ENCODE assay signal across 11 mouse cellular contexts in the genomic region with DNA sequence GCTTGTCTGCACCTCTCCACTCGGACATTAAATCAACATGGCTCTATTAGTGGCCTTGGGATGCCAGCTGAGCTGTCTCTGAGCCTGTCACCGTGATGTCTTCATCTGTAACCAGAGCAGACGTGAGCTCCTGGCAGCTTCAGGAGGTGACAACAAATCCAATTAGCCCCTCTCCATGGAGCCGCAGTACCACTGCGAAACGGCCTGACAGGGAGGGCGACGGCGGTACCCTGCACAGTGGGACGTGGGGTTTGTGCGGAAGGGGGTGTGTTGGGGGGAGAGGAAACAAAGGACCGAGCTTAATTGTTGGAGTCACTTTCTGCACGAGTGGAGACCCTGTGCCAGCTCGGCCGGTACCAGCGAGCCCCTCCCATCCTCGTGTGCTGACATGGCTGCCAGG.
DNase-seq lines count a peak whose midpoint lies in the region; ATAC-seq lines count a peak whose summit lies in the region.
"Had no signal": no experiment of that assay in that cellular context is flagged by ENCODE, and none has a peak within 500 bp of the region (broad histone marks: within the 10 kb centered on the region; RNA-seq: fewer than 3 reads in every experiment).

No protein-coding gene starts in this region.

- 15% methylated on average over 17 of the region's 17 CpGs for WGBS in heart, embryonic 16.5 days
- WGBS in hindbrain, embryonic 10.5 days, result 18% methylated on average over 17 of the region's 17 CpGs
- 29% methylated on average over 17 of the region's 17 CpGs for WGBS in neural tube, embryonic 12.5 days

- no peak overlapping the region for H3K9ac ChIP-seq in heart, embryonic 16.5 days (ENCODE audit: low read length)
- no peak overlapping the region for H3K9ac ChIP-seq in neural tube, embryonic 12.5 days
- H3K9ac ChIP-seq: limb, embryonic 15.5 days had no signal

- intact Hi-C loops in heart, postnatal 14 days (cut with DNase I), result no loop called here

- H3K4me2 ChIP-seq in heart, embryonic 16.5 days (ENCODE audit: low read depth, low read length), result peak overlapping the region; percentile 22; the same call in 1 of the 2 replicates
- H3K4me2 ChIP-seq in neural tube, embryonic 12.5 days (replicated peaks), result peak overlapping the region; percentile 33
- H3K4me2 ChIP-seq: limb, embryonic 15.5 days had no signal

- no peaks in the 10 kb centered on the region; the same call in 1 of the 2 replicates for H3K9me3 ChIP-seq in heart, embryonic 16.5 days (replicated peaks; ENCODE audit: control insufficient read depth, low read length)
- peaks cover 12% of the 10 kb centered on the region for H3K9me3 ChIP-seq in hindbrain, embryonic 10.5 days
- peaks cover 5% of the 10 kb centered on the region; the same call in 1 of the 2 replicates for H3K9me3 ChIP-seq in neural tube, embryonic 12.5 days
- H3K9me3 ChIP-seq: limb, embryonic 15.5 days had no signal

- no peaks in the 10 kb centered on the region for H3K4me1 ChIP-seq in heart, embryonic 16.5 days (ENCODE audit: control insufficient read depth, insufficient read depth, low read length)
- H3K4me1 ChIP-seq in hindbrain, embryonic 10.5 days (replicated peaks), result peaks cover 29% of the 10 kb centered on the region
- peaks cover 9% of the 10 kb centered on the region; the same call in 1 of the 2 replicates for H3K4me1 ChIP-seq in neural tube, embryonic 12.5 days

- no peak for DNase-seq in heart, postnatal 14 days
- DNase-seq in cerebellum, adult 9-11 months, result peak; percentile 51
- DNase-seq in hindbrain, embryonic 10.5 days (ENCODE audit: low spot score), result peak; percentile 40
- no peak for DNase-seq in ovary, postnatal 14 days (ENCODE audit: low spot score)
- DNase-seq in layer of hippocampus, adult 9-10 months (ENCODE audit: low spot score), result no peak
- no peak for DNase-seq in gastrocnemius, adult 8-10 months (ENCODE audit: low spot score in 2 of 2)
- DNase-seq: kidney, adult 2 months; thymus, postnatal 14 days had no signal

- no peaks in the 10 kb centered on the region for H3K36me3 ChIP-seq in heart, embryonic 16.5 days (ENCODE audit: control insufficient read depth, insufficient read depth)
- H3K36me3 ChIP-seq in hindbrain, embryonic 10.5 days, result no peaks in the 10 kb centered on the region
- no peaks in the 10 kb centered on the region for H3K36me3 ChIP-seq in neural tube, embryonic 12.5 days
- H3K36me3 ChIP-seq: limb, embryonic 15.5 days had no signal

- no peak for ATAC-seq in heart, embryonic 16.5 days (replicated peaks; ENCODE audit: extremely low read depth, insufficient read depth, low FRiP score)
- peak; percentile 78 for ATAC-seq in neural tube, embryonic 12.5 days (ENCODE audit: low FRiP score, low read depth)

- no peak overlapping the region for H3K4me3 ChIP-seq in heart, embryonic 16.5 days (ENCODE audit: low read length)
- H3K4me3 ChIP-seq in hindbrain, embryonic 10.5 days, result no peak overlapping the region
- no peak overlapping the region for H3K4me3 ChIP-seq in neural tube, embryonic 12.5 days
- H3K4me3 ChIP-seq: limb, embryonic 15.5 days had no signal

- H3K27ac ChIP-seq in heart, embryonic 16.5 days (ENCODE audit: low read length), result no peak overlapping the region
- no peak overlapping the region for H3K27ac ChIP-seq in hindbrain, embryonic 10.5 days
- no peak overlapping the region for H3K27ac ChIP-seq in neural tube, embryonic 12.5 days
- H3K27ac ChIP-seq: limb, embryonic 15.5 days had no signal

- 0 out of 2 replicates have a peak, but pooled peaks cover 2% of the 10 kb centered on the region for H3K27me3 ChIP-seq in heart, embryonic 16.5 days (ENCODE audit: control insufficient read depth, insufficient read depth, low read length)
- H3K27me3 ChIP-seq in hindbrain, embryonic 10.5 days (ENCODE audit: insufficient read depth, poor library complexity, severe bottlenecking), result peaks cover 51% of the 10 kb centered on the region
- H3K27me3 ChIP-seq in neural tube, embryonic 12.5 days (replicated peaks), result no peaks in the 10 kb centered on the region; the same call in 1 of the 2 replicates

Comparison
In these comparisons a context has a peak if more than half of its experiments do, and no peak if none do; other contexts are left out.
1. DNase-seq: peak in cerebellum, adult 9-11 months (single experiment) and hindbrain, embryonic 10.5 days (single experiment); none in heart, postnatal 14 days (0 of 2), ovary, postnatal 14 days (single experiment), layer of hippocampus, adult 9-10 months (single experiment) and gastrocnemius, adult 8-10 months (0 of 2).